Mouse (Mus musculus): Measurements from ENCODE around the gene Ilkap. TPM values are rescaled to one million over a fixed set of nuclear protein-coding genes. Genes with fewer than 3 reads are reported as not detected.
A peak's percentile ranks its signal among the peaks of the same experiment; 100 is the strongest.

Ilkap gene
- polyA plus RNA-seq, 2 experiments: 140 to 142 TPM

DNA sequence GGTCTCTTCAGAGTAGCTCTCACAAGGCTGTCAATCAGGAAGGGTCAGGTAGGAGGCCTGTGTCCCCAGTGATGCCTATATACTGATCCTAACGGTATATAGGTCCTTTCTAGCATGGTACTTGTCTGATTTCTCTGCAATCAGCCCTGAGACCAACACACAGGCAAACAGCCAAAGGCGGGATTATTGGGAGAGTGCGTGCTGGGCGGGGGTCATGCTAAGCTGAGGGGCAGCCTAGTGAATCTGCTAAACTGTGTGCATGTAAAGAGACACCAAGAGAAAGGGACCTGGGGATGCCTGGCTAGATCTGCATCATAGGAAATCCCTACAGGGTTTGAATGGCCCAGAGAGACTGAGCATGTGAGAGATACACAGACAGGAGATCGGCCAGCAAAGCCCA, 16.7 kb upstream of the Ilkap start:
- Histone ChIP-seq H3K9me3 (ENCODE audit: control insufficient read depth, low read length) (no peaks in the 10 kb centered on the region), H3K4me2 (replicated peaks; ENCODE audit: low read depth, low read length, severe bottlenecking) (0 out of 2 replicates have a peak overlapping the region, but pooled peaks have one; percentile 99), H3K36me3 (ENCODE audit: control insufficient read depth, insufficient read depth, low read length) (no peaks in the 10 kb centered on the region; the same call in 1 of the 2 replicates), H3K9ac (ENCODE audit: low read depth, low read length, severe bottlenecking) (no peak overlapping the region), H3K27me3 (ENCODE audit: control insufficient read depth, insufficient read depth, low read length) (no peaks in the 10 kb centered on the region), H3K4me3 (replicated peaks; ENCODE audit: low read length) (no peak overlapping the region), H3K4me1 (ENCODE audit: control insufficient read depth, insufficient read depth, low read length) (peaks cover 26% of the 10 kb centered on the region), H3K27ac (replicated peaks; ENCODE audit: low read depth, low read length) (peak overlapping the region; percentile 64)
- WGBS: 73% methylated on average over 5 of the region's 5 CpGs
- ATAC-seq (ENCODE audit: low FRiP score, low read depth): no peak
- TF ChIP-seq POLR2A (IDR thresholded peaks at IDR 0.05; ENCODE audit: borderline replicate concordance, extremely low read depth, insufficient read depth, insufficient read length): no peak
- no peak for DNase-seq (ENCODE audit: low spot score)

DNA sequence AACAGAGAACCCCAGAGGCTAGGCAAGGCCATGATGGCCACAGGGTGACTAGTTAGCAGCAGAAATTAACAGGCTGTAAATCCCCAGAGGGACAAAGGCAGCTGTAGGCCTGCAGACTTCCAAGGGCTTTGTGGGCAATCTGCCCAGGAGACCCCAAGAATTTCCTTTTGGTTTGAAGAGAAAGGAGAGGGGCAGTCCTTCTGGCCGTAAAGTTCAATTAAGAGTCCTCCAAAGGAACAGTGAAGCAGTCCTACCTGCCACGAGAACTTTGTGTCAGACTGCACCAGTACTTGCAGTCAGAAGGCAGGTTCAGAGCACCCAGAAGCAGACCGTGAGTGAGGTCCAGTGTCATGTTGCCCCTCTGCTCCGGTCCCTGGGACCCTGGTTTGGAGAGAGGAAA, 16.3 kb upstream of the Ilkap start:
- H3K27ac ChIP-seq (replicated peaks; ENCODE audit: low read depth, low read length): peak overlapping the region; percentile 64
- H3K4me2 ChIP-seq (replicated peaks; ENCODE audit: low read depth, low read length, severe bottlenecking): peak overlapping the region; percentile 99
- no peak overlapping the region; the same call in 1 of the 2 replicates for H3K9ac ChIP-seq (ENCODE audit: low read depth, low read length, severe bottlenecking)
- H3K36me3 ChIP-seq (ENCODE audit: control insufficient read depth, insufficient read depth, low read length): no peaks in the 10 kb centered on the region; the same call in 1 of the 2 replicates
- H3K4me1 ChIP-seq (ENCODE audit: control insufficient read depth, insufficient read depth, low read length): peaks cover 26% of the 10 kb centered on the region
- H3K9me3 ChIP-seq (ENCODE audit: control insufficient read depth, low read length): no peaks in the 10 kb centered on the region
- DNase-seq (ENCODE audit: low spot score) (peak; percentile 49), ATAC-seq (ENCODE audit: low FRiP score, low read depth) (no peak)
- no peak for TF ChIP-seq POLR2A (IDR thresholded peaks at IDR 0.05; ENCODE audit: borderline replicate concordance, extremely low read depth, insufficient read depth, insufficient read length)
- WGBS: 32% methylated on average over 4 of the region's 4 CpGs
- no peak overlapping the region for H3K4me3 ChIP-seq (replicated peaks; ENCODE audit: low read length)
- no peaks in the 10 kb centered on the region for H3K27me3 ChIP-seq (ENCODE audit: control insufficient read depth, insufficient read depth, low read length)

DNA sequence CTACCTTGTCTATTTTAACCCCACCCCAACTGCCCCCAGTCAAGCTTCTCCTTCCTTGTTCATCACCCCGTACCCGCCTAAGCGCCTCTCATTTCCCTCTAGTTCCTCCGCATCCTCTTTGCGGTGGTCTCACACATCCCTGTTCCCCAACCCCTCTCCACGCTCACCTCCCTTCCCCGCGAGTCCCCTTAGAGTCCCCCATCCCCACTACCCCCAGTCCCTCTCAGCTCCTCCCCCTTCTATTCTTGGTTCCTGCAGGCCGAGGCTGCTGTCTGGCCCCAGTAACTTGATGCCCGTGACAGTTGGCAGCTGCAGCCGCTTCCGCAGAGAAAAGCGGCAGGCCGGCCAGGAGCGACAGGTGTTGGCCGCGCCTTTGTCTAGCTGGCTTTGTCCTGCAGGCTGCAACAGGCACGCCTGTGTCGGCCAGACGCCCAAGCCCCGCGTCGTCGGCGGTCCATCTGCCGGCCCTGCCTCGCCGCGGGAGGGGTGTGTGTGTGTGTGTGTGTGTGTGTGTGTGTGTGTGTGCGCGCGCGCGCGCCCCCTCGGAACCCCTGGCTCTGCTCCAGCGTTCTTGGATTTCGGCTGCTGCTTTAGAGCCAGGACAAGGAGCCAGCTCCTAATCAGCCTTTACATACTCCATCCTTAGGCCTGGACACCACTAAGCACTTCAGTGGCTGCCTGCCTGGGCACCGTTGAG, 15.4 kb upstream of the Ilkap start, which contains the start of gene Hes6:
TSS of gene Hes6 (minus strand) at position 141 of the 697 bp plus-strand sequence.
- H3K36me3 ChIP-seq (ENCODE audit: control insufficient read depth, insufficient read depth, low read length): no peaks in the 10 kb centered on the region; the same call in 1 of the 2 replicates
- under 1% methylated on average over 35 of the region's 39 CpGs for WGBS
- no peaks in the 10 kb centered on the region for H3K27me3 ChIP-seq (ENCODE audit: control insufficient read depth, insufficient read depth, low read length)
- H3K27ac ChIP-seq (replicated peaks; ENCODE audit: low read depth, low read length): peak within 1 kb of the TSS; percentile 64
- peak within 1 kb of the TSS; percentile 99 for H3K4me2 ChIP-seq (replicated peaks; ENCODE audit: low read depth, low read length, severe bottlenecking)
- H3K4me3 ChIP-seq (replicated peaks; ENCODE audit: low read length): peak within 1 kb of the TSS; percentile 82
- peak; percentile 88 for DNase-seq (ENCODE audit: low spot score)
- peak within 1 kb of the TSS; percentile 75 for H3K9ac ChIP-seq (ENCODE audit: low read depth, low read length, severe bottlenecking)
- peaks cover 26% of the 10 kb centered on the region for H3K4me1 ChIP-seq (ENCODE audit: control insufficient read depth, insufficient read depth, low read length)
- no peak for TF ChIP-seq POLR2A (IDR thresholded peaks at IDR 0.05; ENCODE audit: borderline replicate concordance, extremely low read depth, insufficient read depth, insufficient read length)
- no peaks in the 10 kb centered on the region for H3K9me3 ChIP-seq (ENCODE audit: control insufficient read depth, low read length)
- peak; percentile 66 for ATAC-seq (ENCODE audit: low FRiP score, low read depth)

DNA sequence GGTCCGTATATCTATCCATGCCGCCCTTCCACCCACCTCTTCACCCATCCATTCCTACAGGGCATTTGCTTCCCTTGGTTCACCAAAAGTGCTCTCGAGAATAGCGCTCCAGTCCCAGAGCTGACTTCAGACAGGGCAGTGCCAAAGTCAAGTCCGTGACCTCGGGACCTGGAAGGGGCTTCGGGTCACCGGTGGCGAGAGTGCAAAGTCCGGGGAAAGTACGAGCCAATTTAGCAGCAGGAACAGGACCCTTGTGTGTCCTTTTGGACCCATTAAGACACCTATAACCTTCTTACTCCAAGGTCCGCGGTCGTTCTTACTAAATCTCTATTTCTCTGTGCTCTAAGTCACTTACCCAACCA, 14.9 kb upstream of the Ilkap start:
- TF ChIP-seq POLR2A (IDR thresholded peaks at IDR 0.05; ENCODE audit: borderline replicate concordance, extremely low read depth, insufficient read depth, insufficient read length): no peak
- DNase-seq (ENCODE audit: low spot score): no peak
- 0% methylated on average over 14 of the region's 14 CpGs for WGBS
- H3K4me2 ChIP-seq (replicated peaks; ENCODE audit: low read depth, low read length, severe bottlenecking): peak overlapping the region; percentile 99
- peak overlapping the region; percentile 48; the same call in 1 of the 2 replicates for H3K9ac ChIP-seq (ENCODE audit: low read depth, low read length, severe bottlenecking)
- no peak for ATAC-seq (ENCODE audit: low FRiP score, low read depth)
- H3K36me3 ChIP-seq (ENCODE audit: control insufficient read depth, insufficient read depth, low read length): no peaks in the 10 kb centered on the region; the same call in 1 of the 2 replicates
- peak overlapping the region; percentile 64 for H3K27ac ChIP-seq (replicated peaks; ENCODE audit: low read depth, low read length)
- H3K27me3 ChIP-seq (ENCODE audit: control insufficient read depth, insufficient read depth, low read length): no peaks in the 10 kb centered on the region
- peak overlapping the region; percentile 82 for H3K4me3 ChIP-seq (replicated peaks; ENCODE audit: low read length)
- no peaks in the 10 kb centered on the region for H3K9me3 ChIP-seq (ENCODE audit: control insufficient read depth, low read length)
- H3K4me1 ChIP-seq (ENCODE audit: control insufficient read depth, insufficient read depth, low read length): peaks cover 26% of the 10 kb centered on the region

DNA sequence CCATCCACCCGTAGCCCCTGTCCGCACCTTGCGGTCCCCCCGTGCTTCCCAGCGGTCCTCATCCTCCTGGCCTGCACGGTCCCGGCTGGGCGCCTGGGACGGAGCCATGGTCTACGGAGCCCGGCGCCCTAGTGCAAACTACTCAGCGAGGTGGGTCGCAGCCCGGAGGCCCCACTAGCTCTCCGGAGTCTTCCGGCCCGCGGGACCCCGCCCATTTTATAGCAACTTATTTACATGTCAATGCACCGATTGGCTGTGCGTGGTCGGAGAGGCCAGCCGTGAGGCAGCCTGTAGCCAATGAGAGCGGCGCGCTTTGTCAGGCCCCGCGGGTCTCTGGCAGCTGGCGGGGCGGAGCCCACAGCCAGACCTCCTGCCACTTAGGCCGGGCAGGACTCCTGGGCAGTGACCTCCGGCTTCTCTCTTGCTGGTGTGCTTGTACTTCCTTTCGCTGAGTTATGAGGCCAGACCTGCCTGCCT, 14.5 kb upstream of the Ilkap start:
- 1% methylated on average over 30 of the region's 34 CpGs for WGBS
- peak overlapping the region; percentile 99 for H3K4me2 ChIP-seq (replicated peaks; ENCODE audit: low read depth, low read length, severe bottlenecking)
- peak; percentile 76; the same call in 1 of the 2 replicates for TF ChIP-seq POLR2A (IDR thresholded peaks at IDR 0.05; ENCODE audit: borderline replicate concordance, extremely low read depth, insufficient read depth, insufficient read length)
- DNase-seq (ENCODE audit: low spot score) (peak; percentile 97), ATAC-seq (ENCODE audit: low FRiP score, low read depth) (peak; percentile 92)
- H3K36me3 ChIP-seq (ENCODE audit: control insufficient read depth, insufficient read depth, low read length): no peaks in the 10 kb centered on the region; the same call in 1 of the 2 replicates
- no peaks in the 10 kb centered on the region for H3K9me3 ChIP-seq (ENCODE audit: control insufficient read depth, low read length)
- peak overlapping the region; percentile 75 for H3K9ac ChIP-seq (ENCODE audit: low read depth, low read length, severe bottlenecking)
- peaks cover 26% of the 10 kb centered on the region for H3K4me1 ChIP-seq (ENCODE audit: control insufficient read depth, insufficient read depth, low read length)
- no peaks in the 10 kb centered on the region for H3K27me3 ChIP-seq (ENCODE audit: control insufficient read depth, insufficient read depth, low read length)
- H3K4me3 ChIP-seq (replicated peaks; ENCODE audit: low read length): peak overlapping the region; percentile 82
- peak overlapping the region; percentile 64 for H3K27ac ChIP-seq (replicated peaks; ENCODE audit: low read depth, low read length)
